Mouse (Mus musculus) MEL (cell line): Measurements from ENCODE around the gene Mxra8.

Source experiments
- CTCF ChIP-seq, 3 experiments: IDR thresholded peaks in 2 of 3; conservative IDR thresholded peaks in 1 of 3; 2 replicates each; pipeline ENCODE4 v1.5.1; 2011 to 2012; ENCODE audit warnings: low read length in 3 of 3, low read depth in 2 of 3, mild to moderate bottlenecking in 2 of 3, improper control_type of control experiment in 1 of 3, inconsistent platforms in 1 of 3, mixed read lengths in 1 of 3, moderate library complexity in 1 of 3; ENCODE audit not compliant: control insufficient read depth in 1 of 3, insufficient read depth in 1 of 3, poor library complexity in 1 of 3, severe bottlenecking in 1 of 3
- E2F4 ChIP-seq: IDR thresholded peaks from 2 replicates; pipeline ENCODE4 v1.6.1; 2011; ENCODE audit warnings: low read depth, low read length, improper control_type of control experiment, borderline replicate concordance
- ELF1 ChIP-seq: IDR thresholded peaks from 2 replicates; pipeline ENCODE4 v1.6.1; 2014; ENCODE audit warnings: low read depth, mild to moderate bottlenecking, inconsistent platforms, low read length, improper control_type of control experiment, moderate library complexity
- EP300 ChIP-seq, 2 experiments: IDR thresholded peaks; 2 replicates each; pipeline ENCODE4 v1.6.1; 2011; ENCODE audit warnings: improper control_type of control experiment in 2 of 2, low read length in 2 of 2, low read depth in 1 of 2, mild to moderate bottlenecking in 1 of 2
- GATA1 ChIP-seq: IDR thresholded peaks from 2 replicates; pipeline ENCODE4 v1.6.1; 2011; ENCODE audit warnings: low read depth, low read length, improper control_type of control experiment
- JUND ChIP-seq: IDR thresholded peaks from 2 replicates; pipeline ENCODE4 v1.6.1; 2011; ENCODE audit warnings: low read depth, mild to moderate bottlenecking, improper control_type of control experiment, low read length
- KAT2A ChIP-seq: conservative IDR thresholded peaks from 2 replicates; pipeline ENCODE4 v1.6.1; 2012; ENCODE audit warnings: low read depth, low read length, improper control_type of control experiment, inconsistent platforms
- MAX ChIP-seq: IDR thresholded peaks from 2 replicates; pipeline ENCODE4 v1.6.1; 2011; ENCODE audit warnings: low read length, improper control_type of control experiment
- MAZ ChIP-seq: IDR thresholded peaks from 2 replicates; pipeline ENCODE4 v1.6.1; 2012; ENCODE audit warnings: low read depth, mild to moderate bottlenecking, inconsistent platforms, low read length, improper control_type of control experiment
- NRF1 ChIP-seq: IDR thresholded peaks from 2 replicates; pipeline ENCODE4 v1.6.1; 2014; ENCODE audit warnings: low read depth, mild to moderate bottlenecking, inconsistent platforms, low read length, improper control_type of control experiment, moderate library complexity; ENCODE audit not compliant: poor library complexity, insufficient read depth, severe bottlenecking
- POLR2A ChIP-seq, 2 experiments: IDR thresholded peaks; 2 replicates each; pipeline ENCODE4 v1.6.1; 2011 to 2012; ENCODE audit warnings: low read length in 2 of 2, mild to moderate bottlenecking in 2 of 2, control low read depth in 1 of 2, improper control_type of control experiment in 1 of 2, low read depth in 1 of 2, moderate library complexity in 1 of 2; ENCODE audit not compliant: control insufficient read depth in 1 of 2, insufficient read depth in 1 of 2, poor library complexity in 1 of 2
- POLR2AphosphoS5 ChIP-seq: IDR thresholded peaks from 2 replicates; pipeline ENCODE4 v1.6.1; 2012; ENCODE audit warnings: low read depth, borderline replicate concordance, mild to moderate bottlenecking, inconsistent platforms, low read length, moderate library complexity, mixed read lengths
- USF1 ChIP-seq: IDR thresholded peaks from 2 replicates; pipeline ENCODE4 v1.6.1; 2014; ENCODE audit warnings: low read depth, mild to moderate bottlenecking, inconsistent platforms, low read length, improper control_type of control experiment, moderate library complexity
- USF2 ChIP-seq, 2 experiments: IDR thresholded peaks; 2 replicates each; pipeline ENCODE4 v1.6.1; 2011 to 2012; ENCODE audit warnings: improper control_type of control experiment in 2 of 2, low read length in 2 of 2, borderline replicate concordance in 1 of 2, inconsistent platforms in 1 of 2, low read depth in 1 of 2, mild to moderate bottlenecking in 1 of 2; ENCODE audit not compliant: insufficient read depth in 1 of 2

DNA sequence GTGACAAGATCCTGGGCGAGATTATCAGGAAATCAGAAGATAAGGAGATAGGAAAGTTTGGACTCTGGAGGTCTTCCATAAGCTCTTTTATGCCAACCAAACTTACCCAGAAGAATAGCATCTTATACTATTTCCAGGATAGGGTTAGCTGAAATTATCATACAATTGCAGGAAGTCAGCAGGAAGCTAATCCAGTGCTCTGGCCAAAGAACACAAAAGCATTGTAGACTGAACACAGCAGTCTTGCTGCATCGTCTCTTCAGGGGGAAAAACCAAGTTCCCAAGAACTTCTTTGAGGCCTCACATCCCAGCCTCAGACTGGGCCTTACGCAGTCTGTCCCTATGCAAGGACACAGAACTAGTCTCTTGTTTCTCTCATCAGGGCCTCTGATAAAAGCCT lies 44.1 kb downstream of the Mxra8 start:
- TF ChIP-seq JUND (no peak), CTCF (IDR thresholded peaks at IDR 0.05 in 2 of 3, conservative IDR thresholded peaks at IDR 0.05 in 1 of 3; ENCODE audit: control insufficient read depth in 1 of 3, insufficient read depth in 1 of 3, low read depth in 2 of 3, low read length in 3 of 3, poor library complexity in 1 of 3, severe bottlenecking in 1 of 3) (no peak), MAX (no peak), MAZ (no peak), USF2 (IDR thresholded peaks at IDR 0.05; ENCODE audit: borderline replicate concordance in 1 of 2, insufficient read depth in 1 of 2, low read depth in 1 of 2, low read length in 2 of 2) (no peak), POLR2A (IDR thresholded peaks at IDR 0.05; ENCODE audit: control insufficient read depth in 1 of 2, insufficient read depth in 1 of 2, low read depth in 1 of 2, low read length in 2 of 2, poor library complexity in 1 of 2) (no peak), ELF1 (no peak), USF1 (no peak), GATA1 (no peak), E2F4 (no peak), EP300 (IDR thresholded peaks at IDR 0.05; ENCODE audit: low read depth in 1 of 2, low read length in 2 of 2) (no peak), POLR2AphosphoS5 (no peak), NRF1 (no peak), KAT2A (no peak)
